Mouse (Mus musculus): Measurements from ENCODE around the gene Ugt1a10.
"Not testable (repeated sequence)": the region's sequence is repeated elsewhere in the genome, so short reads cannot be mapped to it uniquely, and the experiment has no call there.

The Ugt1a10 gene

DNA sequence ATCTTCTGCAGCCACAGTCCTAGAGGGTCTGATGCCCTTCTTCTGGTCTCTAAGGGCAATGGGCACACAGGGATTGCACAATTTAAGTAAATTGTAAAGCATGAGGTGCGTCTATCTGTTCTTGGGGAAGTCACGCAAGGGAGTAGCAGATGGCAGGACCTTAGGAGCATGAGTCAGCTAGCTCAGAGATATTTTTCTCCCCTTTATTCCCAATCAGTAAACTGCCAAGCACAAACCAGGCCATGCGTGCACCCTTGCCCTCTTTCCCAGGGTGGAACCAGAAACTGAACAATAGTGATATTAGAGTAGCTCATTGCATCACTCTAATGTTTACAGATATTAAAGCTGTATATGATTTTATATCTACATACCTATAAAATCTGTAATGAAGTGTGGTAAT, 43.4 kb downstream of the Ugt1a10 start:
- not testable (repeated sequence) for DNase-seq

DNA sequence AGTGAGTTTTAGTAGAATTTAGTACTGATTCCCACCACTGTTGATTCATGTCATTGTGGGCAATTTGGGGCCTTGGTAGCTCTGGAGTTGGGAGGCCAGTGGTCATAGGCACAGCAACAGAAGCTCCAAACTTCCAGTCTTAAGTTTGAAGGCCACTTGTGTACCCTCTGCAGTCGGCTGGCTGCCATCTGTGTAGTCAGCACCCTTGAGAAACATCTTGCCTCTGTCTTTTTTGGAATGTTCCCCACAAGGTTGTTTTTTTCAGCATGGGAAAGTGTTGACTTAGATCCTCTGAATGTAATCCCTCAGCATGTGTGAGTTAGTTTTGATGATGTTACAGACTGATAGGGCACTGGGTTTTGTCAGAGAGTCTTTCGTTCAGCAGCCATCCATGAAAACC, 44.5 kb downstream of the Ugt1a10 start:
- DNase-seq, result not testable (repeated sequence)

DNA sequence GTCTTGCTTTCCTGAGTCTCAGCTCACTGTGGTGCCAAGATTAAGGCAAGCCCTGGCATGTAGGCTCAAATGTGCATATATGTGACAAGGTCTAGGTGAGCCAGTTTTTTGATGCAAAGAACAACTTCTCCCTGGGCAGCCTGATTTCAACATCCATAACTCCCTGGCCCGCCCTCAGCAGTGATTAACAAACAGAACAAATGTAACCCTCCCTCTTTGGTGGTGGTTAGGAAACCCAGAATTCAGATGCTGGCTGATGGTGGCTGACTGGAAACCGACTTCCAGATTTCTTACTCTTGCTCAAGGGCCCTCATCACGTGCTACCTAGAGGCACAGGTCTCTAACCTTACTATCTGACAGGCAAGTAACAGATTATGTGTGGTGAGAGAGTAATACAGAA, 47.8 kb downstream of the Ugt1a10 start, which contains the start of gene Ugt1a6b:
TSS of gene Ugt1a6b (plus strand) at position 234 of the 400 bp plus-strand sequence.
- DNase-seq, result not testable (repeated sequence)

GRCm38 (mm10) chr1:88103697-88104468, 48.7 kb downstream of the Ugt1a10 start:
- not testable (repeated sequence) for DNase-seq

DNA sequence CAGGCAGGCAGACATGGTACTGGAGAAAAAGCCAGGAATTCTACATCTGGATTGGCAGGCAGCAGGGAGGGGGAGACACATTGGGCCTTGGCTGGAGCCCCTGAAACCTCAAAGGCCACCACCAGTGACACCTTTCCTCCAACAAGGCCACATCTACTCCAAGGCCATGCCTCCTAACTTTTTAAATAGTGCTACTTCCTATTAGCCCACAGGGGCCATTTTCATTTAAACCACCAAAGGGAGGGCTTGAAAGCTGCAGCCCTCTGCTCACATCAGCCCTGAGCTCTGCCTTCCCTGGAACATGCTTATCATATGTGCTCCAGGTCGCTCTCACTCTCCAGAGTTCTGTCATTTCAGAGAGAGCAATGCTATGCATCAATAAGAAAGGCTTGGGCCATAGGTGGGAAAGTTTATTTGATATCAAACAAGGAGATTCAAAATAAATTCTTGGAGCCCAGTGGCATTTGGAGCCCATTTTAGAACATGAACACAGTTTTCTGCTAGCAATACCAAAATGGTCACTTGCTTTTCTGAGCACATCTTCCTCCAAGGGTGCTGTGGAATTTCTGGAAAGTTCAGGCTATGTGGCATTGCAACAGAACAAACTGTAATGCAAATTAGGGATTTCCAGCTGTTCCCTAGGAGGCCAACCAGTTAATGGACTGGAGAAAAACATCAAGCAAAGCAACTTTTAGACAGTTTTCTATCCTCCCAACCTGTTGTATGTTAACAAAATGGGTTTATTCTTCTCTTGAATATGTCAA, 49.7 kb downstream of the Ugt1a10 start:
- DNase-seq, result no peak

DNA sequence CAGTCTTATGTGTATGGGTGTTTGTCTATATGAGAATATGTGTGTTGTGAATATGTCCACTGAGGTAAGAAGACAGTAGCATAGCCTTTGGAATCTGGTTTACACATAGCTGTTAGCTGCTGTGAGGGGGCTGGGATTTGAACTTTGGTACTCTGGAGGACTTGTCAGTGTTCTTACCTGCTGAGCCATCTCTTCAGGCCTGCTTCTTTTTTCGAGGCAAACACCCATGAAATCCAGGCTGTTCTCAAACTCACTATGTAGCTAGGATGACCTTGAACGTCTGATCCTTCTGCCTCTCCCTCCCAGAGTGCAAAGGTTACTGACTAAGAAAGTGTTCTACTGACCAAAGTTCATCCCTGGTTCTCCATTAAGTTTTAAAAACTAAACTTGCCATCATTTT, 50.5 kb downstream of the Ugt1a10 start:
- no peak for DNase-seq

GRCm38 (mm10) chr1:88109027-88109557, 53.9 kb downstream of the Ugt1a10 start:
- not testable (repeated sequence) for DNase-seq

- DNase-seq, result not testable (repeated sequence)
These were observed 54.4 kb downstream of the Ugt1a10 start for GRCm38 (mm10) chr1:88109604-88110003.

DNA sequence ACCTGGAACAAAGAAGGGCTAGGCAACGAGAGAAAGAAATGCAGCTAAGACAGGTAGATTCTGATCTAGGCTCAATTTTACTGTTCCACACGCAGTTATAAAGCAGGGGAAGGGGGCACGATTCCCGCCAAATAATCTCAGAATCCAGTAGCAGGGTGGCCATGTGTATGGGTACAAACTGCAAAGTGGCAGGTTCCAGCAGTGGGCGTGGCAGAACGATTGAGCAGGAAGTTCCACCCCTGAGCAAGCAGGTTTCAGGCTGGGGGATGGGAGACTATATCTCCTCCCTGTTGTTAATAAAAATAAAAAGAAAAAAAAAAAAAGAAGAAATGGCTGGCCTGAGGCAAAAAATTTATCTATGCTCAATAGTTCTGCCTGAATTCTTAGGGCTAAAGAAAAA, 57.6 kb downstream of the Ugt1a10 start:
- not testable (repeated sequence) for DNase-seq

GRCm38 (mm10) chr1:88120550-88120949, 65.4 kb downstream of the Ugt1a10 start:
- not testable (repeated sequence) for DNase-seq

- DNase-seq, result peak; percentile 5
These were observed 66.3 kb downstream of the Ugt1a10 start for GRCm38 (mm10) chr1:88121521-88121920.

GRCm38 (mm10) chr1:88125827-88126360, 70.7 kb downstream of the Ugt1a10 start:
- DNase-seq, result not testable (repeated sequence)

- DNase-seq, result not testable (repeated sequence)
These were observed 73.9 kb downstream of the Ugt1a10 start for GRCm38 (mm10) chr1:88129091-88129490.

- DNase-seq, result not testable (repeated sequence)
These were observed 75.0 kb downstream of the Ugt1a10 start for GRCm38 (mm10) chr1:88130223-88130622.

- no peak for DNase-seq
These were observed 78.8 kb downstream of the Ugt1a10 start for GRCm38 (mm10) chr1:88133908-88134456.

- DNase-seq, result not testable (repeated sequence)
These were observed 79.3 kb downstream of the Ugt1a10 start, which contains the start of gene Ugt1a6a for GRCm38 (mm10) chr1:88134457-88135011. Ugt1a6a (plus strand) TSS chr1:88134809.

- DNase-seq, result not testable (repeated sequence)
These were observed 80.2 kb downstream of the Ugt1a10 start for GRCm38 (mm10) chr1:88135229-88135904.

DNA sequence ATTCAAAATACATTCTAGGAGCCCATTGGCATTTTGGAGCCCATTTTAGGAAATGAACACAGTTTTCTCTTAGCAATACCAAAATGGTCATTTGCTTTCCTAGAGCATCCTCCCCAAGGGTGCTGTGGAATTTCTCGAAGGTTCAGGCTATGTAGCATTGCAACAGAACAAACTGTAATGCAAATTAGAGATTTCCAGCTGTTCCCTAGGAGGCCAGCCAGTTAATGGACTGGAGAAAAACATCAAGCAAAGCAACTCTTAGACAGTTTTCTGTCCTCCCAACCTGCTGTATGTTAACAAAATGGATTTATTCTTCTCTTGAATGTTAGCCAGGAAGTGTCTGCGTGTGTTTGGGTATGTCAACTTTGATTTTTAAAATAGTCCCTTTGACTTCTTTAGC, 81.5 kb downstream of the Ugt1a10 start:
- DNase-seq, result no peak

- DNase-seq, result no peak
These were observed 82.1 kb downstream of the Ugt1a10 start for GRCm38 (mm10) chr1:88137264-88137663.

DNA sequence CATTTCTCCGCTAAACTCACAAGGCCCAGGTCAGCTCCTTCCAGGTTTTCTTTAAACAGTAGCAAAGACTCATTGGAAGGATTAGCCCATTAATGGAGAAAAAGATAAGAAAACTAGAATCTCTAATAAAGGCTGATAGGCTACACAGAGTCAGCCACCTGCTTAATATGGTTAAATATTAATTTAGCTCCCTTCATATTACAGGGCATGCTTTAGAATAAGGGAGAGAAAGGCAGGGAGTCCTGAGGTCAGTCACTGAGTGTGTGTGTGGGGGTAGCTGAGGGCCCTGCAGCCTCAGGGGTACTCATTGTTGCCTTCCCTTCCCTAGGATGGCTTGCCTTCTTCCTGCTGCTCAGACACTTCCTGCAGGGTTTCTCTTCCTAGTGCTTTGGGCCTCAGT, 83.0 kb downstream of the Ugt1a10 start:
- DNase-seq, result no peak

DNA sequence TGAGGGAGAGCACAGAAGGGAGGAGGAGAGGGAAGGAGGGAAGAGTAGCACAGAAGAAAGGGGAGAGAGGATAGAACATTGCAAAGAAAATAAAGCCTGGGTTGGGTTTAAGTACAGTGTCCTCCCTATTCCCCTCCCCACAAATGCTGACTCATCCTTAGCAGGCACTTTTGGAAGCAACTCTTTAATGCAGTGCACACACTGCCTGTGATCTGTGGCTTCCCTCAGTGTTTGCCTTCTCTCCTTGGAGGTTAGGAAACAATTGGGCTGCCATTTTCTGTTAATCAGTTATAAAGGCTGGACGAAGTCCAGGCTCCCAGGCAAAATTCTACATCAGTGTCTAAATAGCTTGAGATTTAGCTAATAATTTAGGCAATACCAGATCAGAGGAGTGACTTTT, 85.3 kb downstream of the Ugt1a10 start:
- not testable (repeated sequence) for DNase-seq
